Mouse (Mus musculus) MEL (cell line): ENCODE results near the gene Gm20388. TPM values are rescaled to one million over a fixed set of nuclear protein-coding genes. Genes with fewer than 3 reads are reported as not detected.

ENCODE experiments used
- DNase-seq: peaks from one replicate; pipeline ENCODE4 v3.0.0; 2011; ENCODE audit warnings: low read depth, low spot score
- H3K27ac ChIP-seq: 2 replicates; pipeline ENCODE4 v1.5.1; 2012; ENCODE audit warnings: low read depth, mild to moderate bottlenecking, control low read depth, low read length, moderate library complexity; ENCODE audit not compliant: control insufficient read depth
- H3K27me3 ChIP-seq, 2 experiments: fragments of 150-350 bp in 1 of 2; sonication (generic) in 1 of 2; 2 replicates each; pipeline ENCODE4 v1.6.1; 2012; ENCODE audit warnings: low read length in 2 of 2, mild to moderate bottlenecking in 2 of 2, improper control_type of control experiment in 1 of 2, moderate library complexity in 1 of 2; ENCODE audit not compliant: insufficient read depth in 2 of 2, control insufficient read depth in 1 of 2
- H3K36me3 ChIP-seq, 2 experiments: 2 replicates each; pipeline ENCODE4 v1.6.1; 2012 to 2014; ENCODE audit warnings: low read length in 2 of 2, improper control_type of control experiment in 1 of 2, inconsistent platforms in 1 of 2, mild to moderate bottlenecking in 1 of 2; ENCODE audit not compliant: insufficient read depth in 2 of 2, control insufficient read depth in 1 of 2
- H3K4me1 ChIP-seq, 2 experiments: fragments of 150-350 bp in 1 of 2; sonication (generic) in 1 of 2; 2 replicates each; pipeline ENCODE4 v1.6.1; 2012; ENCODE audit warnings: low read length in 2 of 2, improper control_type of control experiment in 1 of 2, mild to moderate bottlenecking in 1 of 2; ENCODE audit not compliant: insufficient read depth in 2 of 2, control insufficient read depth in 1 of 2
- H3K4me3 ChIP-seq, 2 experiments: fragments of 150-350 bp in 1 of 2; sonication (generic) in 1 of 2; 2 replicates each; pipeline ENCODE4 v1.5.1; 2012; ENCODE audit warnings: low read depth in 2 of 2, low read length in 2 of 2, mild to moderate bottlenecking in 2 of 2, moderate library complexity in 2 of 2, control low read depth in 1 of 2, improper control_type of control experiment in 1 of 2; ENCODE audit not compliant: control insufficient read depth in 1 of 2, insufficient read depth in 1 of 2
- H3K79me2 ChIP-seq: 2 replicates; pipeline ENCODE4 v1.6.1; 2012; ENCODE audit warnings: mild to moderate bottlenecking, low read length, moderate library complexity; ENCODE audit not compliant: control insufficient read depth, poor library complexity, insufficient read depth
- H3K9ac ChIP-seq: 2 replicates; pipeline ENCODE4 v1.6.1; 2012; ENCODE audit warnings: low read depth, mild to moderate bottlenecking, control low read depth, low read length, moderate library complexity; ENCODE audit not compliant: control insufficient read depth, poor library complexity, severe bottlenecking
- H3K9me3 ChIP-seq: fragments of 150-350 bp; sonication (generic); replicated peaks from 2 replicates; pipeline ENCODE4 v1.6.1; 2012; ENCODE audit warnings: mild to moderate bottlenecking, low read length, improper control_type of control experiment, moderate library complexity; ENCODE audit not compliant: insufficient read depth
- BHLHE40 ChIP-seq: IDR thresholded peaks from 2 replicates; pipeline ENCODE4 v1.6.1; 2012; ENCODE audit warnings: low read depth, mild to moderate bottlenecking, inconsistent platforms, low read length, improper control_type of control experiment, borderline replicate concordance
- CHD1 ChIP-seq: IDR thresholded peaks from 2 replicates; pipeline ENCODE4 v1.6.1; 2012; ENCODE audit warnings: low read depth, mild to moderate bottlenecking, inconsistent platforms, low read length, improper control_type of control experiment
- CTCF ChIP-seq, 3 experiments: IDR thresholded peaks in 2 of 3; conservative IDR thresholded peaks in 1 of 3; 2 replicates each; pipeline ENCODE4 v1.5.1; 2011 to 2012; ENCODE audit warnings: low read length in 3 of 3, low read depth in 2 of 3, mild to moderate bottlenecking in 2 of 3, improper control_type of control experiment in 1 of 3, inconsistent platforms in 1 of 3, mixed read lengths in 1 of 3, moderate library complexity in 1 of 3; ENCODE audit not compliant: control insufficient read depth in 1 of 3, insufficient read depth in 1 of 3, poor library complexity in 1 of 3, severe bottlenecking in 1 of 3
- E2F4 ChIP-seq: IDR thresholded peaks from 2 replicates; pipeline ENCODE4 v1.6.1; 2011; ENCODE audit warnings: low read depth, low read length, improper control_type of control experiment, borderline replicate concordance
- ELF1 ChIP-seq: IDR thresholded peaks from 2 replicates; pipeline ENCODE4 v1.6.1; 2014; ENCODE audit warnings: low read depth, mild to moderate bottlenecking, inconsistent platforms, low read length, improper control_type of control experiment, moderate library complexity
- GABPA ChIP-seq: IDR thresholded peaks from 2 replicates; pipeline ENCODE4 v1.6.1; 2012; ENCODE audit warnings: low read depth, mild to moderate bottlenecking, inconsistent platforms, low read length, improper control_type of control experiment, moderate library complexity
- GATA1 ChIP-seq: IDR thresholded peaks from 2 replicates; pipeline ENCODE4 v1.6.1; 2011; ENCODE audit warnings: low read depth, low read length, improper control_type of control experiment
- HCFC1 ChIP-seq: IDR thresholded peaks from 2 replicates; pipeline ENCODE4 v1.6.1; 2012; ENCODE audit warnings: low read depth, mild to moderate bottlenecking, inconsistent platforms, low read length, improper control_type of control experiment, moderate library complexity
- MAX ChIP-seq: IDR thresholded peaks from 2 replicates; pipeline ENCODE4 v1.6.1; 2011; ENCODE audit warnings: low read length, improper control_type of control experiment
- MAZ ChIP-seq: IDR thresholded peaks from 2 replicates; pipeline ENCODE4 v1.6.1; 2012; ENCODE audit warnings: low read depth, mild to moderate bottlenecking, inconsistent platforms, low read length, improper control_type of control experiment
- MEF2A ChIP-seq: IDR thresholded peaks from 2 replicates; pipeline ENCODE4 v1.6.1; 2014; ENCODE audit warnings: low read depth, mild to moderate bottlenecking, inconsistent platforms, low read length, improper control_type of control experiment; ENCODE audit not compliant: poor library complexity, insufficient replicate concordance, severe bottlenecking; ENCODE audit errors: extremely low read depth
- MXI1 ChIP-seq: IDR thresholded peaks from 2 replicates; pipeline ENCODE4 v1.6.1; 2011; ENCODE audit warnings: mild to moderate bottlenecking, low read depth, low read length, improper control_type of control experiment
- MYC ChIP-seq: IDR thresholded peaks from 2 replicates; pipeline ENCODE4 v1.6.1; 2011; ENCODE audit warnings: low read depth, mild to moderate bottlenecking, low read length, improper control_type of control experiment, moderate library complexity
- POLR2A ChIP-seq, 2 experiments: IDR thresholded peaks; 2 replicates each; pipeline ENCODE4 v1.6.1; 2011 to 2012; ENCODE audit warnings: low read length in 2 of 2, mild to moderate bottlenecking in 2 of 2, control low read depth in 1 of 2, improper control_type of control experiment in 1 of 2, low read depth in 1 of 2, moderate library complexity in 1 of 2; ENCODE audit not compliant: control insufficient read depth in 1 of 2, insufficient read depth in 1 of 2, poor library complexity in 1 of 2
- POLR2AphosphoS5 ChIP-seq: IDR thresholded peaks from 2 replicates; pipeline ENCODE4 v1.6.1; 2012; ENCODE audit warnings: low read depth, borderline replicate concordance, mild to moderate bottlenecking, inconsistent platforms, low read length, moderate library complexity, mixed read lengths
- SIN3A ChIP-seq: IDR thresholded peaks from 2 replicates; pipeline ENCODE4 v1.6.1; 2012; ENCODE audit warnings: low read length, improper control_type of control experiment, inconsistent platforms
- SMC3 ChIP-seq: IDR thresholded peaks from 2 replicates; pipeline ENCODE4 v1.6.1; 2011; ENCODE audit warnings: low read depth, low read length, improper control_type of control experiment
- TAL1 ChIP-seq: IDR thresholded peaks from 2 replicates; pipeline ENCODE4 v1.6.1; 2012; ENCODE audit warnings: mild to moderate bottlenecking, inconsistent platforms, low read length, moderate library complexity, mixed read lengths
- TBP ChIP-seq: IDR thresholded peaks from 2 replicates; pipeline ENCODE4 v1.8.0; 2011; ENCODE audit warnings: low read depth, low read length, improper control_type of control experiment
- UBTF ChIP-seq: IDR thresholded peaks from 2 replicates; pipeline ENCODE4 v1.6.1; 2012; ENCODE audit warnings: low read depth, mild to moderate bottlenecking, inconsistent platforms, low read length, improper control_type of control experiment, moderate library complexity, borderline replicate concordance; ENCODE audit not compliant: insufficient read depth
- ZKSCAN1 ChIP-seq: IDR thresholded peaks from 2 replicates; pipeline ENCODE4 v1.6.1; 2012; ENCODE audit warnings: low read depth, mild to moderate bottlenecking, inconsistent platforms, low read length, improper control_type of control experiment, moderate library complexity
- polyA plus RNA-seq, 2 experiments: library from polyadenylated mRNA; stranded (reverse) in 1 of 2; unstranded in 1 of 2; fragments of >175 nt in 1 of 2; fragments of >200 nt in 1 of 2; gene quantifications; 2 replicates each; pipeline versions ENCODE4 v1.2.1 to v1.2.4; 2012; ENCODE audit warnings: low replicate concordance in 2 of 2, low read depth in 1 of 2; ENCODE audit not compliant: insufficient read length in 2 of 2, insufficient read depth in 1 of 2, missing spikeins in 1 of 2
- total RNA-seq: library from RNA; depleted of rRNA; stranded (reverse); fragments of 300-350 nt; gene quantifications from 2 replicates; pipeline ENCODE4 v1.2.3, GENCODE M21; 2012

Gene Gm20388
- total and polyA plus RNA-seq, 3 experiments: 11.1 to 17.8 TPM; not detected in 1

- Histone ChIP-seq H3K9ac (no peak overlapping the region), H3K27me3 (no peaks in the 10 kb centered on the region), H3K4me3 (no peak overlapping the region), H3K27ac (no peak overlapping the region), H3K79me2 (no peaks in the 10 kb centered on the region)
- TF ChIP-seq POLR2A (IDR thresholded peaks at IDR 0.05; ENCODE audit: control insufficient read depth in 1 of 2, insufficient read depth in 1 of 2, low read depth in 1 of 2, low read length in 2 of 2, poor library complexity in 1 of 2) (peak in 1 of 2 experiments; percentile 25; a peak in 2 of 4 replicates), CTCF (IDR thresholded peaks at IDR 0.05 in 2 of 3, conservative IDR thresholded peaks at IDR 0.05 in 1 of 3; ENCODE audit: control insufficient read depth in 1 of 3, insufficient read depth in 1 of 3, low read depth in 2 of 3, low read length in 3 of 3, poor library complexity in 1 of 3, severe bottlenecking in 1 of 3) (no peak), ELF1 (no peak), MAX (no peak), POLR2AphosphoS5 (0 out of 2 replicates have a peak, but pooled peaks have one; percentile 2)
- TF ChIP-seq, all 39 proteins: peak for 2
- Histone ChIP-seq H3K4me1 (no peaks in the 10 kb centered on the region), H3K36me3 (peaks cover 0 to 3% of the 10 kb centered on the region in 2 experiments; a peak in 1 of 4 replicates), H3K9me3 (no peaks in the 10 kb centered on the region)
- no peak for DNase-seq
Observed at GRCm38 (mm10) chr8:122484831-122485230, 2574.2 kb downstream of the Gm20388 start.

DNA sequence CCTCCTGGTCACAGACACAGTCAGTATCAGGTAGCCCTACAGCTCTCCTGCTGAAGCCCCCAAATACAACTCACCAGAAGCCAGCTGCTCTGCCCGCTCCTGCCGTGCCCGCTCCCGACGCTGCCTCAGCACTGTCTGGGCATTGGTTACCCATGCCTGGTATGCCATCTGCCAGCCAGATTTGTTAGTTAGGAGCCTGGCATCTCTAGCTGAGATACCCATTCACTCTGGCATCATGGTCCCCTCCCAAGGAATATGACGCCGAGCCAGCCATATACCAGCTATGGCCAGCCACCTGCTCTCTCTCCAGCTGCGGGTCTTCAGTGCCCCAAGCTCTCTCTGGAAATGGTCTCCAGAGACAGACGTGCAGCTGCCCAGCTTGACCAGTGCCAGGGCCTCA is 2577.7 kb downstream of the Gm20388 start:
- no peaks in the 10 kb centered on the region for H3K4me1 ChIP-seq
- no peak overlapping the region for H3K27ac ChIP-seq

GRCm38 (mm10) chr8:122497016-122497734 is 2586.5 kb downstream of the Gm20388 start:
- TF ChIP-seq ELF1: no peak
- no peak for TF ChIP-seq SMC3
- TF ChIP-seq E2F4: no peak
- Histone ChIP-seq H3K27ac (no peak overlapping the region), H3K9ac (no peak overlapping the region)

More for the DNA sequence above, 2577.7 kb downstream of the Gm20388 start:
- no peaks in the 10 kb centered on the region for H3K9me3 ChIP-seq
- DNase-seq: no peak
- H3K79me2 ChIP-seq: no peaks in the 10 kb centered on the region
- H3K4me3 ChIP-seq: no peak overlapping the region
- H3K27me3 ChIP-seq: no peaks in the 10 kb centered on the region
- H3K9ac ChIP-seq: no peak overlapping the region
- peaks cover 0 to 2% of the 10 kb centered on the region in 2 experiments; a peak in 1 of 4 replicates for H3K36me3 ChIP-seq
- no peak for TF ChIP-seq MEF2A
- TF ChIP-seq BHLHE40: no peak
- no peak for TF ChIP-seq TBP
- no peak for TF ChIP-seq CTCF (IDR thresholded peaks at IDR 0.05 in 2 of 3, conservative IDR thresholded peaks at IDR 0.05 in 1 of 3; ENCODE audit: control insufficient read depth in 1 of 3, insufficient read depth in 1 of 3, low read depth in 2 of 3, low read length in 3 of 3, poor library complexity in 1 of 3, severe bottlenecking in 1 of 3)
- no peak for TF ChIP-seq MYC
- TF ChIP-seq HCFC1: no peak
- TF ChIP-seq POLR2A (IDR thresholded peaks at IDR 0.05; ENCODE audit: control insufficient read depth in 1 of 2, insufficient read depth in 1 of 2, low read depth in 1 of 2, low read length in 2 of 2, poor library complexity in 1 of 2): no peak
- no peak for TF ChIP-seq ZKSCAN1
- no peak for TF ChIP-seq UBTF
- TF ChIP-seq GABPA: no peak
- no peak for TF ChIP-seq CHD1
- TF ChIP-seq MAZ: no peak
- TF ChIP-seq MXI1: no peak
- no peak for TF ChIP-seq GATA1
- TF ChIP-seq TAL1: no peak
- no peak for TF ChIP-seq SIN3A
- TF ChIP-seq, all 39 proteins: peak for 0

More at GRCm38 (mm10) chr8:122497016-122497734, 2586.5 kb downstream of the Gm20388 start:
- H3K4me1 ChIP-seq: no peaks in the 10 kb centered on the region
- no peaks in the 10 kb centered on the region for H3K9me3 ChIP-seq
- H3K79me2 ChIP-seq: no peaks in the 10 kb centered on the region
- H3K36me3 ChIP-seq: peaks cover 0 to 7% of the 10 kb centered on the region in 2 experiments; a peak in 2 of 4 replicates
- no peak overlapping the region for H3K4me3 ChIP-seq
- DNase-seq: no peak
- H3K27me3 ChIP-seq: no peaks in the 10 kb centered on the region
